Mouse (Mus musculus): ENCODE measurements around the gene P4hb.
"Not testable (repeated sequence)": the region's sequence is repeated elsewhere in the genome, so short reads cannot be mapped to it uniquely, and the experiment has no call there.

P4hb gene

GRCm38 (mm10) chr11:120539285-120540014 is 33.6 kb downstream of the P4hb start:
- in situ Hi-C loops (cut with MboI), result no loop called here

DNA sequence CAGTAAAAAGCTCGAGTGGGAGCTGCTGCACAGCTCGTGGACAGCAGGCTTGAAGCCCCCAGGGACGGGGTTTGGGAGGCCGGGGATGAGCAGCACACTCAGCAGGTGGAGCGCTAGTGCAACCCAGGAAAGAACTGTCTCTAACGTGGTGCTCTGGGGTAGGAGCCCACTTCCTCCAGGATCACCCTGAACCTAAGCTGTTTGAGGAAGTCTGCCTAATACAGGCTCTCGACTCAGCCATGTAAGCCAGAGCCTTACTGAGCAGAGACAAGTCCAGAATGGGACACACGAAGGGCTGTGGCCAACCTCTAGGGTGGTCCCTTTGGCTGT is 34.1 kb downstream of the P4hb start:
- in situ Hi-C loops (cut with MboI), result no loop called here

GRCm38 (mm10) chr11:120538485-120538884 is 34.6 kb downstream of the P4hb start:
- in situ Hi-C loops (cut with MboI), result no loop called here

DNA sequence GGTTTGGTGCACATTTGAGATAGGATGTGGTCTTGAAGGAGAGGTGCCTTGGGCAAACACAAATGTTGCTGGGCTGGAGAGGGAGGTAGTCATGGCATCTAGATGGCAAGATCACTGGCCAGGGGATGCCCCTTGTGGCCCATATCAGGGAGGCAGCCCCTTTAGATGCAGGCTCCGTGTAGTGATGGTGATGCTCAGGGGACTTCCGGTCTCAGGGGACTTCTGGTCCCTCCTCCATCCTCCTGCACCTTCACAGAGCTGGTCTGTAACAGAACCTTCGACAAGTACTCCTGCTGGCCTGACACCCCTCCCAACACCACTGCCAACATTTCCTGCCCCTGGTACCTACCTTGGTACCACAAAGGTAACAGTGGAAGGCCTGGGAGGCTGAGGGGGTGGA is 37.2 kb downstream of the P4hb start:
- in situ Hi-C loops (cut with MboI), result no loop called here

GRCm38 (mm10) chr11:120535145-120535544 is 37.9 kb downstream of the P4hb start:
- in situ Hi-C loops (cut with MboI), result no loop called here

DNA sequence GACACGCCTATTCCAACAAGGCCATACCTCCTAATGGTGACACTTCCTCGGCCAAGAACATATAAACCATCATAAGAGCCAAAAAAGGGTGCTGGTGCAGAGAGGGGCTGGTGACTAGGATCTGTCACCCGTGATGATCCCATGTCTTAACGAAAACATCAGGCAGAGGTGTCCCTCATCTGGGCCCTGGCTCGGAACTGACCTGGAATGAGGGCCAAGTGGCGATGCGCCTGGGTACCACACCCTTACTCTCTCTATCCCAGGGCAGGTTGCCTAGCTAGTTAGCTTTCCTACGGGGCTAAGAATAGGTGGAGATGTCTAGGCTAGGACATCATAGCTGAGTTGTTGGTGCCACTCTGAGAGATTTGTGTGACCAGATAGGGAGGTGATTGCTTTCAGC is 39.0 kb downstream of the P4hb start:
- in situ Hi-C loops (cut with MboI), result no loop called here

GRCm38 (mm10) chr11:120531646-120532045 is 41.4 kb downstream of the P4hb start:
- in situ Hi-C loops (cut with MboI), result no loop called here

- in situ Hi-C loops (cut with MboI), result no loop called here
Observed at GRCm38 (mm10) chr11:120530085-120530964, 42.7 kb downstream of the P4hb start, which contains the start of gene Gcgr. Gcgr (plus strand) TSS chr11:120530699.

DNA sequence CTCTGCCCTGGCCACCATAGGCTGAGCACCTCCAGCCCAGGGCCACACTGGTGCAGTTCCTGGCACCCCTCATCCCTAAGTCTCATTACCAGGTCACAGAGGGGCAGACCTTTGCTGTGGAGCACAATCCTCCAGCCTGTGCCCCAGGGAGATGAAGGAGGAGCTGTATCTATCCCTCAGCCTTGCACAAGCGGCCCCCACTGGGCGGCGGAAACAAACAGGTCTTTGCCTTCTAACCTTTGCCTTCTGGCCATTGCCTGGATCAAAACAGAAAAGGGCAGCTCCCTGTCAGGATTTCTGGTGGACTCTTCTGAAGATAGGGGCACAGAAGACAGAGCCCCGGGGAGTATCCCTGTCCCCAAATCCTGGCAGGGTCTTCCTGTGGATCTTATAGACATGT is 44.1 kb downstream of the P4hb start:
- in situ Hi-C loops (cut with MboI), result no loop called here

- in situ Hi-C loops (cut with MboI), result no loop called here
Observed at GRCm38 (mm10) chr11:120527690-120528354, 45.2 kb downstream of the P4hb start.

DNA sequence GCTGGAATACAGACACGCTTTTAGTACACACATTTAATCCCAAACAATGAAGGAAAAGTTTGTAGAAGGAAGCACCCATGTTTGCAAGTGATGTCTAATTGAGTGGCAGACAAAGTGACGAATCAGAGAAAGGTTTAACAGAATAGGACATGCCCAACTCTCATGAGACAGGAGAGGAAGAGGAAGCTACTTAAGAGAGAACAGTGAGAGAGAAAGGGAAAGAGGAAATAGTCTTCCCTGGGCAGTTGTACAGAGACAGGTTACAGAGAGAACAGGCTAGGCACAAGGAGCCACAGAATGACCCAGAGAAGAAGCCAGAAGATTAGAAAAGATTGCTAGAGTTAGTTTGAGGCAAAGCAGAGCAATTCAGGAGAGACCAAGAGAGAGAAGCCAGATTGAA is 47.1 kb downstream of the P4hb start:
- in situ Hi-C loops (cut with MboI), result no loop called here

- in situ Hi-C loops (cut with MboI), result no loop called here
Observed at GRCm38 (mm10) chr11:120522581-120522980, 50.5 kb downstream of the P4hb start.

DNA sequence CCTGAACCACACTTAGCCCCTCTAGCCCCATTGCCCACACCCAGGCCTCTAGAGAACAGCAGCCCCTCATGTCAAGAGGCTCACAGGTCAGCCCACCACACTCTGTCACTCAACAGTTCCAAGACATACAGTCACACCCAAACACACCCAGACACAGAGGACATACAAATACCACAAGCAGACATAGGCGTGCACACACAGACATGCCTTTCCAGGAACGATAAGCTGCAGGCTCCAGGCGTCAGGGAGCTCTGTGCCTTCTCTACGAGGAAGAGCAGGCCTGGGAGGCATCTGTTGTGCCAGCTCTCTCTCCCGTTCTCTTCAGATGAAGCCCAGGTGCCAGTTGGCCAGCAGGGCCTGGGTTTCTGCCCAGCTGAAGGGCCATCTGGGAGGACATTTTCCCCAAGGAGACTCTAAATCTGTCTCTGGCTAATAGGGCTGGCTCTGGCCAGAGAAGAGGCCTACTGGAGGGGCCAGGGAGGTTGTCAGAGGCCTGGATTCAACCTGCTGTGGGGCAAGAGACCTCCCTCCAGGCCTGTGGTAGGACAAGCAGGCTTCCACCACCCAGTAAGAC is 52.0 kb downstream of the P4hb start:
- in situ Hi-C loops (cut with MboI), result no loop called here

- in situ Hi-C loops (cut with MboI), result no loop called here
Observed at GRCm38 (mm10) chr11:120520498-120520897, 52.6 kb downstream of the P4hb start.

GRCm38 (mm10) chr11:120519738-120520137 is 53.3 kb downstream of the P4hb start:
- in situ Hi-C loops (cut with MboI), result no loop called here

GRCm38 (mm10) chr11:120518558-120518957 is 54.5 kb downstream of the P4hb start:
- in situ Hi-C loops (cut with MboI), result no loop called here

DNA sequence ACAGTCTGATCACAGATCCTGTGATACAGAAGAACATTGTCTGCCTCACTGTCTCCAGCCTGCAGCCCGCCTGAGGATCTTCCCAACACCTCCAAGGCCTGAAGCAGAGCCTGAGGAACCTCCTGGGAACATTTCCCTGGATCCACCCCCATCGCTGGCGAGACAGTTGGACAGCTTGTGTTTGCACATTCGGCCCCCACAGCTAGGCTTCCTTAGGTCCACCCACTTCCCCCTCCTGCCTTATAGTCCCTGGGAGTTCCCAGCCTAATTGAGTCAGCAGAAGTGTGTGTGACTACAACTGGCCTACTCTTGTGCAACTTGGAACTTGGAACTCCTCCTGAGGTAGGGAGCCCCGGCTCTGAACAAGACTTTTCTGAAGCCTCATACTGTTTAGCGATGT is 55.0 kb downstream of the P4hb start:
- in situ Hi-C loops (cut with MboI), result no loop called here

- in situ Hi-C loops (cut with MboI), result no loop called here
Observed at GRCm38 (mm10) chr11:120517147-120517546, 55.9 kb downstream of the P4hb start.

DNA sequence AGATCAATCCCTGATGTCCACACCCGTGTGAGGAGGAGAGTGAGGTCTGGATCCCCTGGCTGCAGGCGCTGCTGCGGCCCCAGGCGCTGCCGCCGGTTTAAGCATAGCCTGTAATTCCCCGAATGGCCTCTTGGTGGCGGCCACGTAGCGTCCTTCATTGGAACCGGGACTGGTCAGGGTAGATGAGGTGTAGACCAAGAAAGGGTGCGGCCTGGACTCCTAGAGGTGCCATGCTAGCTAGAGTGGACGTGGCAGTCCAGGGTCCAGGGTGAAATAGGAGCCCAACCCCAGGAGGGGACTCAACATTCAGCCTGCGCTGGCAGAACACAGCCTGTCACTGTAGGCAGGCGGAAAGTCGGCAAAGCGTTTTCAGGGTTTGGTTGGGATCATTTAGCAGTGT is 57.4 kb downstream of the P4hb start:
- in situ Hi-C loops (cut with MboI), result no loop called here

DNA sequence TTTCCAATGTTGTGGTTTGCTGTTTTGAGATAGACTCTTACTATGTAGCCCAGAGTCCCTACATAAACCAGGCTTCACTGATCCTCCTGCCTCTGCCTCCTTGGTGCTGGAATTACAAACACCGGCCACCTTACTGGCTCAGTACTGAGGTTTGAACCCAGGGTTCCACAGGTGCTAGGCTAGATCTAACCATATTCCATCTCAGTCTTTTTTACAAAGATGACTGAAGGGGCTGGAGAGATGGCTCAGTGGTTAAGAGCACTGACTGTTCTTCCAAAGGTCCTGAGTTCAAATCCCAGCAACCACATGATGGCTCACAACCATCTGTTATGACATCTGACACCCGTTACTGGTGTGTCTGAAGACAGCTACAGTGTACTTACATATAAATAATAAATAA is 58.8 kb downstream of the P4hb start:
- in situ Hi-C loops (cut with MboI), result not testable (repeated sequence)

- in situ Hi-C loops (cut with MboI), result no loop called here
Observed at GRCm38 (mm10) chr11:120512790-120513453, 60.1 kb downstream of the P4hb start.
